Mouse (Mus musculus) ovary, postnatal 14 days (tissue): ENCODE measurements at regions not wholly inside any gene's neighbourhood (a gene's known extent, or its start where the extent isn't known, plus 50 kb on each side); places are given as distances from the start of the nearest gene placed in this dataset.
A peak's percentile ranks its signal among the peaks of the same experiment; 100 is the strongest.

ENCODE experiments used
- DNase-seq: peaks from one replicate; pipeline ENCODE4 v3.0.0; 2022; ENCODE audit warnings: low spot score

DNA sequence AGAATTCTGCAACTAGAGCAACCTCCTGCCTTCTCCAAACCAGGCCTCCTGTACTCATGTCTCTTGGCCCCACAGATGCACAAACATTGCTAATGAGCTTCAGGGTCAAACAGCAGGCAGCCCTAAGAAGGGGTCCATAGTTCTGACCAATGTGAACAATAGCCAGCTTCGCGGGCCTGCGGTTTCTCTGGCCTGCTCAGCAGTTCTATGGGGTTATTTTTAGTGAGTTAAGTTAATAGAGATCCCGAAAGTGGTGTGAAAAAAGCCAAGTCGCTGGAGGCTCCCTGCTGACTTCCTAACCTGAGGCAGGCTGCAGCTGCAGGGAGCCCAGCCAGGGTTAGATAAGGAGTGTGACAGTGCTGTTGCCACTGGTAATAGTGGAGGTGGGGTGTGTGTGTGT is 106.6 kb downstream of the Pdcd6ip start:
- no peak for DNase-seq

DNA sequence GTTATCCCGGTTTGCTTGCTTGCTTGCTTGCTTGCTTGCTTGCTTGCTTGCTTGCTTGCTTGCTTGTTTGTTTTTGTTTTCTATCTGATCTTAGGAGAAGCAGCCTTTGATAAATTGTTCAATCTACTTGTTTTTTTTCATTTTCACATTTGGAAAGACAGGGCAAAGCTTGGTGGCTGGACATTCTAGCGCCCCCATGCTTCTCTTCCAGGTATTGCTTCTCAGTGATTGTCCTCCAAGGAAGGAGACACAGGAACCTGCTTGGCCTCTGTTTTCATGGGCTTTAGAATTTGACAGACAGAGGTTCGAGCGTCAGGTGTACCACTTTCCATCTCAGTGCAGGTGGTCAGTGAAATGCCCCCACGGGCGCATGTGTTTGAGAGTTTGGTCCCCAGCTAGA is 120.8 kb downstream of the Pdcd6ip start:
- no peak for DNase-seq

DNA sequence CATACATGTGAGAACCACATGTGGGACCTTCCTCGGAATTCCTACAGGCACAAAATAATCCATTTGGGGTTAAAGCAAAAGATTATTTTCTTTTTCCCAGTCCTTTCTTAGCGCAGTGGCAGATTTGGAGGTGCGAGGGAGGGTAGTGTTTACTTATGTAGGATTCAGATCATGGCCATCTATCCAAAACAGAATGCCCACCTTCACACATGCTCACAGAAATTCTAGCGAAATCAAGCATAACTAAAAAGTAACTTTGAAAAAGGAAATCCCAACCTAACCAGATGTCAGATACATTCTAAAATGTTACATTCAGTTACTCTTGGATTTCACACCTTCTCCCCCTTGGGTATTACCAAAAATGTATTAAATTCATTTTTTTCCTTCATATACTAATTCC is 121.6 kb downstream of the Pdcd6ip start:
- no peak for DNase-seq

DNA sequence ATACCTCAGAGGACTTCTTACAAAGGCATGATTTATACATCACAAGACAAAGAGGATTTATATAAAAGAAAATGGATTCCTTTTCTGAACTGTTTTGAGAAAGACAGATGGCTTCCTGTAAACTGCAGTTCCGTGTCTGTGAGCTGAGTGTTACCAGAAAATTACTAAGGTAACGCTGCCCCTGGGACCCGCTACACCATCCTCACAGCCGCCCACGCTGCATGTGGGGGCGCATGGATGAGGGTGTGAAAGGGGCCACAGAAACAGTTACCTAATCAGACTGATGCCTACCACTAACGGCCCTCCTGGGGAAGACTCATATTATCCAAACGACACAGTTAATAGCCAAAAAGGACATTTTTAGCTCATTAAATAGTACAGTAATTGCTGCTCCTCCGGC is 129.8 kb downstream of the Pdcd6ip start:
- no peak for DNase-seq

DNA sequence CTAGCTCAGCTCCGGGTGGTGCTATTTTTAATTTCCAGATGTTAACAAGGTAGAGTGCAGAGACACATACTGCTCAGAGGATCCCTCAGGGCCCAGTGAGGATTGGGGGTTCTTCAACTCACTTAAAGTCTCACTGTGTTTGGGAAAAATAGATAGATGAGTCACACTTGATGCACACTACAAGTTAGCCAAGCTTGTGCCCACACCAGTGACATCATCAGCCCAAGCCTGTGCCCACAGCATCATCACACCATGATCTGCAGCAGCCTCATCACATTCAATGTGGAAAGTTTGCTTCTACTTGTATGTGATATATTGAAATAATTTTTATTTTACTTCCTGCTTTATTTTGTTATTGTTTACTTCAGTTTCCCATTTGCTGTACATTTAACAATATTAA is 139.2 kb downstream of the Pdcd6ip start:
- no peak for DNase-seq

DNA sequence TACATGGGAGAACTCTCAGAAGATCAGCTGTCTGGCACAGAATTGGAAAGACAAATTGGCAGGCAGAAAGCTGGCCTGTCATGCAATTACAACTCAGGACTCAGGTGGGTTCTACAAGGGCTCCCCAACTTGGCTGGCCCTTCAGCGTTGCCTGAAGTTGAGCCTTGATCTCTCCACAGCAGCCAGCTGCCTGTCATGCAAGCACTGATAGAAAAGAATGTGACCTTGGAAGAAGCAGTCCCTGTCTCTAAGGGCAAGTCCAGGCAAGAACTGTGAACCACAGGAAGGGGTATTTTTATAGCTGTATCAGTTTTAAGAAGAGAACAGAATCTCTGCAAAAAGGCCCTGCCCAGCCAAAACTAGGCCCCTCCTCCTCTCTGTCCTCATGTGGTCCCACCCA is 140.4 kb downstream of the Pdcd6ip start:
- DNase-seq = no peak

DNA sequence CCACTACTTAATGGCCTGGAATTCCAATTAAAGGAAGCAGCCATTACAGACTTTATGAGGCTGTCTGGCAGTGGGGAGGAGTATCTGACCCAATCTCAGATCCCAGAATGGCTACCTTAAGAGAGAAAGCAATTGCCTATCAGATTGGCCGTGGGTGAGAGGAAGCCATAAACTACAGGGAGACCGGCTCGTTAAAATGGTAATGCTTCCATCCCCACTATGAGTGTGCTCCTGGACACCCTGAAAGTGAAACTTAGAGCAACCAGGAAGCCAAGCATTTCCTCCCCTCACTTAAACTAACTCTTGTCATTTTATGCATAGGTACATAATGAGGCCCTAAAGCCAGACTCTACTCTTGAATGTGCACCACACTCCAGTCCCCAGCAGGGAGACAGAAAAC is 141.4 kb downstream of the Pdcd6ip start:
- DNase-seq = no peak

DNA sequence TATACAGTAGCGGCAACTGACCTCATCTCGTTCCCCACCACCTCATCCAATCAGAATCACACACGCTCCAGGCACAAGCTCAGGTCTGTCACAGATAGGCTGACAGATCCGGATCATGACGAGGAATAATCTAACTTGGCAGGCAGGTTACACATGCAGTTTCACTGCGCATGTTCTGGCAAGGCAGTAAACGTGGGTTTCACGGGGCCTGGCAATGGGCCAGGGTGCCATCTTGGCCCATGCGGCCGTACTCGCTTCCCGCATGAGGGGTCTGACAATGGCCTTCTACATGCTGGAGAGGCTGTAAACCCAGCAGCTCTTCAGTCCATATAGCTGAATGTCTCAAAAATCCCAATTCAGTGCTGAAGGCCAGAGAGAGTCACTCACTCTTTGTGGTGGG is 154.1 kb downstream of the Pdcd6ip start:
- DNase-seq = no peak

DNA sequence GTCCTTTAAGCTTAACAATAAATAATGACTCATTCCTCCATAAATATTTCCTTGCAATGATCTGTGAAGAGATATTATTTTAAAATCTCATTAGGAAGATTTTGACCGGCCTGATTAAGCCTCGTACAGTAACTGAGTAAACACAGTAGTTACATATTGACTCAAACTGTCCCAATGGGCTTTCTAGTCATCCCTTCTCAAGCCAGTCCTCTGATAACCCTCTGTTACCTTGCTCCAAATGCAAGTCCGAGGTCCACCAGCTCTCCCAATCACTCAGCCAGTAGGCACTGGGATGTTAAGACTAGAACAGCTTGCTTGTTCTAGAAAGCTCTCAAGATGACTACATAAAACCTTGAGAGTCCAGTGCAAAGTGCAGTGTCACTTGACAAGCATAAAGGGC is 160.6 kb downstream of the Pdcd6ip start:
- DNase-seq = no peak

DNA sequence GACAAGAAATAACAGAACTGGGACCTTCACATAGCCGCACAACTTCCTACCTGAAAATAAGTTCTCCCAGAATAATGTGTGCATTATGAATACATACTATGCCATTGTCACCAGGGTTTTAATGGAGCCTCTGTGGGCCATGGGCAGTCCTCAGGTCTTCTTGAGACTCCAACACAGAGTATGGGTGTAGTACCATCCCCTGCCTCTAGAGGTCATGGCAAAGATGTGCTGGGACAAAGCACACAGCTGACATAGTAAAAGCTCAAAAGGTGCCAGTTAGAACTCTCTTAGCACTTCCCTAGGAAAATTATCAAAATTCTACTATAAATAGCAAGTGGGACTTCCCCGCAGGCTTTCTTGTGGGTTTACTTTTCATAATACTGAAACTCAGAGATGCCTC is 179.5 kb downstream of the Pdcd6ip start:
- DNase-seq = peak; percentile 12

DNA sequence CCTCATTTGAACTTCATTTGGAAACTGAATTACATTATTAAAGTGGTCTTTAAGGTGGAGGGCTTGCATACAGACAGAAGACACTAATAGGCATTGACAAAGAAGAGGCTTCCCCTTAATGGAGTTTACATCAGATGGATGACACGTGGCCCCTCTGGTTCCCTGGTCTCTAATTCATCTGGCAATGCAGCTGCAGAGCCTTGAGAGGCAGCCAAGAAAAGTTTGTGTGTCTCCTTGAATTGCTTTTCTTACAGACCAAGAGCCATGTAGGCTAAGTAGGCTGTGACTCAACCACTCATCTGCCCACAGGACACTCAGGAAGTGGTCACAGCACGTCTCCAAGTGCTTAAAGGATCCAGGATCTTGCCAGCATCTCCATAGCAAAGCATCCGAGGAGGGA is 183.8 kb downstream of the Pdcd6ip start:
- DNase-seq = no peak

DNA sequence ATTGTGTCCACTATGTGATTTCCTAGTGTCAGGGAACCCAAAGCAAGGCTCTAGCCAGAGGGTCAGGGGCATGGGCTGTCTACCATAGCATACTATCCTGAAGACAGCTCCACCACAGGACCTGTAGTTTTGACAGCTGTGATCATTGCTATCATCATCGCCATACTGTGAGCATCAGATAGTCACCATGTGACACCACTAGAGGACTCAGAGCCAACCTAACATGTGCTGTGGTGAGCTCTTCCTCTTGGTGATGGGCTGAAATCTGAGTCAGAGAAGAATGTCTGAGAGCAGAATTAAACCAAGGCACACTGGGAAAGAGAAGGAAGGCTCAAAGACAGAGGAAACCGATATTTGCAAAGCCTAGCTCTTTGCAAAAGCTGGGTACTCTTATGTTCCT is 184.9 kb downstream of the Pdcd6ip start:
- no peak for DNase-seq

DNA sequence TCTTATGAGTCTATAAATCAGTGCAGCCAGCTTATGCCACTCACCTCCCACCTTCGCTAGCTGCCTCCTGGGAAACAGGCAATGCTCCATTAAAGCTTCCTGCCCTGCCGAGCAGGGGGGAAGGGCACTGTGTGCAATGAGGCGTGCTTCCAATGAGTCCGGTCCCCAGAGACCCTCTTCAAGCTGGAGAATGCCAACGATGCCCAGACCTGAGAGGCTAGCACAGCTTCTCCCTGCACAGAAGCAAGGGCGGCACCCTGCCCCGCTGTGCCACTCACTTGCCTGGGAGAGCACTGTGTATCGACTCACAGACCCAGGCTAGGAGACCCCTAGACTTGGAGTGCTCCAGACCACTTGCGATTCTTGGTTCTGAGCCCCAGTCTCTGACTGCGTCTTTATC is 188.3 kb downstream of the Pdcd6ip start:
- no peak for DNase-seq

DNA sequence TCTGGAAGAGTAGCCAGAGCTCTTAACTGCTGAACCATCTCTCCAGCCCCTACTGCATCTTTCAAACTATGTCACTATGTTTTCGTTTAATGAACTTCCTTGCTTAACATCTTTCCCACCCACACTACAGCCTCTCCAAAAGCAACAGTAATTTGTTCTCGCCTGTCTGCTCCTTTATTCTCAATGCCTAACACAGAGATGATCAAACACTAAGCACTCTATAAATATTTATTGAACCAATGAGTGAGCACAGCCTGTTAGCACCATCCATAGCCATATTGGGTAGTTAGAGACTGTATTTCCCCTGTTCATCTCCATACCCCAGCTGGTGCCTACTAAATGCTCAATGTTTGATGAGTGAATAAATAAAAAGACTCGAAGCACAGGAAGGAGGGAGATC is 189.6 kb downstream of the Pdcd6ip start:
- DNase-seq = no peak

DNA sequence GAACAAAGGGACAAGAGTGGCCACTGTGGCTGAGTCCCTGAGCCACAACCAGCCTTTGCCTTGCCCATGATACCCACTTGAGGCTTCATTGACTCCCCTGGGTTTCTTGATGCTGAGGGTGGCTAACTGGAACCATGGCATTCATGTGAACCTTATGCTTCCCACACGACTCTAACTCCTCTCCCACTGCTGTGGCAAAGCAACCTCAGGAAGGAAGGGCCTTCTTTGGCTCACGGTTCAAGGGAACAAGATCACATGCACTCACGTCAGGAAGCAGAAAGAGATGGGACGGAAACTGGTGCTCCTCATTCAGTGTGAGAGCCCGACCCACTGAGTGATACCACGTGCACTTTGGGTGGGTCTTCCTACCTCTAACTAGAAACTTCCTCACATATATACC is 190.3 kb downstream of the Pdcd6ip start:
- DNase-seq = no peak

DNA sequence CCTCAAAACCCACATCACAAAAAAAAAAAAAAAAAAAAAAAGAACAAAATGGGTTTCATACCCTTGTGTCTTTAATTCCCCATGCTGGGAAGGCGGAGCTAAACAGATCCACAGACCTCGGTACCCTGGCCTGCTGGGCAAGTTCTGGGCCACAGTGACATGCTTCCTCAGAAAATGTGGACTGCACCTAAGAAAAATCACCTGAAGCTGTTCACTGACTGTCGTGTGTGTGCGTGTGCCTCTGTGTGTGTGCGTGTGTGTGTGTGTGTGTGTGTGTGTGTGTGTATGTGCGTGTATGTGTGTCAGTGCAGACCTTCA is 192.4 kb downstream of the Pdcd6ip start:
- no peak for DNase-seq

DNA sequence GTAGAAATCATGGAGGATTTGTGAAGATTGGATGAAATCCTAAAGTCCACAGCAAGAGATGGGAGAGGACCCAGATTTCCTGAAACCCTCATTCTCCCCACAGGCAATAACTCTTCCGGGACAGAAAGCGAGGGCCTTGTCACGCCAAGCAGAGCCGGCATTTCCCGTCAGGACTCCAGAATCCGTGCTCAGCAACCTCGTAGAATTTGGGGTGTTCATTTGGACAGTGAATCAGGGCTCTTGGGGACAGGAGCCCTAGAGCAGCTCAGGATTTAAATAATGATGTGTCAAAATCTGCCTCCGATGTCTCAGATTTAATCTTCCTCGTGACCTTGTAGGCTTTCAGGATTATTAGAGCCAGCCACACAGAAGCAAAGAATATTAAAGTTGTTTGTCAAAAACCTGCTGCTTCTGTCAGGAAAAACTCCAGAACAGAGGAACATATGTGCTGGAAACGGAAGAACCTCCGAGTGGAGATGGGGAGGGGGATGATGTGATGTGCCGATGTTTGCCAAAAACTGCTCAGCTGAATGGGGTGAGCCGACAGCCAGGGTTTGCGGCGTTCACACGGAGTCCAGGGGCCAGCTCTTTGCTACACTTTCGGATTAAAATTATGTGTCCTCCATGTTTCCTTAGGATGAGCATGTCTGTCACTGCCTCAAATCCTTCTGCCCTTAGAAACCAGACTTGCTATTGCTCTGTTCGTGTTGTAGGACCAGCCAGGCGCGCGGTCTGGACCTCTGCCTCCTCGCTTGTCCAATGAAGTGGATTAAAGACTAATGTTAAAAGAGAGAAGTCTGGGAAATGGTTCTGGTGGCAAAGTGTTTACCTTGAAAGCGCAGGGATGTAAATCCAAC is 193.0 kb downstream of the Pdcd6ip start:
- no peak for DNase-seq

DNA sequence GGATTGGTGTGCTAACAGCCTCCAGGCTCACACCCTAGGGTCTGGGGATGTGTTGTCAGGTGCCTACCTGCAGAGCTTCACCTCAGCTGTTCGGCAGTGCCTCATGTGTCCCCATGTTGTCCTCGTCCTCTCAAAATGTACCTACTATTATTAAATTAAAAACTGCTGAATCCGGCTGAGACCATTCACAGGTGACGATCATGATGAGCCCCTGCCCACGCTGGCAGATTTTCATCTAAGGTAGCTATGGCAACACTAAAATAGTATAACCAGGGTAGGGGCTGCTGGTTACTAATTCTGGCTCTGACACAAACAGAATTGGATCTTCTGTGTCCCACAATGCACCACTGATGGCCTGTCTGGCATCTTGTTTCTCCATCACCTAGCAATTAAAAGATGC is 196.8 kb downstream of the Pdcd6ip start:
- DNase-seq = no peak

DNA sequence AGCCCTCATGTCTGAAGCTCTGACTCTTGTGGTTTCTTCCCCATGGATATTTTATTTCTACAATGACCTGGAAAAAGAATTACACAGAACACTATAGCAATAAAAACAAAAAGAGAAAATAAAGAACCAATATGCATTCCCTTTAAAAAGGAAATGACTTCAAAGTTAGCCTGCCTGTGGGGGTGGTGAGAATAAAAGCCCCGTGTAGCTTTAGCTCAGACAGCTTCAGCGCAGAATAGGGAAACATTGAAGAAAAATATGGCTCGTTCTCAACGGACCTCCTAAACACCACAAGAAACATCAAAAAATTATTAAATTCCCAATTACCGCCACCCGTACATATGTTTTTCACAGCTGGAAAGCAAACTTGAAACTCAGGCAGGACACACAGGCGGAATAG is 198.7 kb downstream of the Pdcd6ip start:
- DNase-seq = no peak

DNA sequence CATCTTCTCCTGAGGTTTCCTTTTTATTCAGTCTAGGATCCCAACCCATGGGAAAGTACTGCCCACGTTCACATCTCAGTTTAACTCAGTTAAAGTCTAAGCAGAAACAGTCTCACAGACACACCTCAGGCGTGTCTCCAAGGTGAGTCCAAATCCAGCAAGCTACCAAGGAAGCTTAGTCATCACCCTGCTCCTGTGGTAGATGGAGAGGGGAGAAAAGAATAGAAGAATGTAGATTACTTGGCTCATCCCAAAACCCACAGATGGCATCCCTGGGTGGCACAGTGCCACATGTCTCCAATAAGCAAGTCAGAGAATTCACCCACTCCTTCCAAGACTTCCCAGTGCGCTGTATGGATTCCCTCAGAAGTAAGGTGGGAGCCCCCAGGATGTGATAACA is 199.2 kb downstream of the Pdcd6ip start:
- DNase-seq = no peak

DNA sequence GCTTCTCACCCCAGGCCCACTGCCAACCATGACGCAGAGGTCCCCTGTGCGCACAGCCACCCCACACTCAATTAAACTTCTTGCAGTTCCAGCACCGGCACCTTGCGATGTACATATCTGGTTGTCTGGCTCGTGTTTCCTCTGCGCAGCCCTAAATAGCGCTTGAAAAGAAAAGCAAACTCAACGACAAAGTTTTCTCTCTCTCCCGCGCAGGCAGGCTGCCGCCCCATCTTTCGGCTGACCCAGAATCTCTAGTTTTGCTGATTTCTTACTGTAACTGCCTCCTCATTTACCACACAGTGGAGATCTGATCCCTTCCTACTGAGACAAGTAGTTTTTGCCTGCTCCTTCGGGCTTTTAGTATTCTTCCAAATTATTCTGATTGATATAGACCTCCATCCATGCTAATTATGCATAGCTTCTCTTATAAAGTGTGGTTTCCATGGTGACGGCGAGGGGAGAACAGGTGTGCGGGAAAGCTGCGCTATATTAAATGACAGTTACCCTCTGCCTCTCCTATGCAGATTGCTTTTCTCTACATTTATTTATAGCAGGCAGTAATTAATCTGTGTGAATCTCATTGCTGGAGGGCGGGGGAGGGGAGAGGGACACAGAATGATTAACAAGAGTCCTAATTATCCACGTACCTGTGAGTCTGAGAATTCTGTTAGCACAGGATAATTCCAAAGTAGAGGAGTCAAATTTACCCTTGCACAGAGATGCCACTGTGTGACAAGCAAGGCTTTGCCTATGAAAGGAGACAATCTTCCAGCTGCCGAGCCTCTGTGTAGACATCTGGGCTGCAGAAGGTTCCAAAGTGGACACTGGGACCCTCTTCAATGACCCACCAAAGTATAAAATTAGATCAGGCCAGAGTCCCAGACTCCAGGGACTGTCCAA is 200.2 kb downstream of the Pdcd6ip start:
- no peak for DNase-seq

DNA sequence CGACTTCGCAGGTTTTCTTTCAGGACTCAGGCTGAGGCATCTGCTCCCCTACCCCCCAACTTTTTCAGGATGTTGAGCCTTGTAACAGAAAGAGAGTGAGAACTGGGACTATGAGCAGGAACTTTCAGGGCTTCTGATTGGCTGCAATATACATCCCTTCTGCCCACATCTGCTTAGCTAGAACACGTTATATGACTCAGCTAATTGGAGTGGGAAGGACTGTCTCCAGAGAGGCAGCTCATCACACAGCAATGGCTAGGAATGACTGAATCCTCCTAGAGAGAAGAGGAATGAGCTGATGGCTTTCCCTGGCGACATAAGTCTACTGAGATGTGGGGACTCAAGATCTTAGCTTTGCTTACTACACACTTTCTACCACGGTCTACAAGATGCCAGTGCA is 208.8 kb downstream of the Pdcd6ip start:
- no peak for DNase-seq

DNA sequence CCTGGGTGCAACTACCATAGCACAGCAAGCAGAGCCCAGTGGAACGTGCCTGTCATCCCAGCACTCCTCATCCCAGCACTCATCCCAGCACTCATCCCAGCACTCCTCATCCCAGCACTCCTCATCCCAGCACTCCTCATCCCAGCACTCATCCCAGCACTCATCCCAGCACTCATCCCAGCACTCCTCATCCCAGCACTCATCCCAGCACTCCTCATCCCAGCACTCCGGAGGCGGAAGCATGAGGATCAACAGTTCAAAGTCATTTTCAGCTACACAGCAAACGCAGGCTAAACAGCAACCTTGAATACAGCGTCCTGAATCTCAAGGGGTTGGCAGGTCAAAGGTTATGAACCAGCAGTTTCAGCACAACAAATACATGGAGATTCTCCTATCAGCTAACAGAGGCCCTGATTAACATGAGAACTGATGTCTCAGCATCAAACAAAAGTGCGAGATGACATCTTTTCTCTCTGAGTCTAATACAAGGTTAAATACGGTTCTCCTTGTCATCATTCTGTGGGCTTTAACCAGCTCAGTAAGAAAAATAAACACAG is 211.8 kb downstream of the Pdcd6ip start:
- DNase-seq = no peak
